Mouse (Mus musculus): ENCODE measurements at regions not wholly inside any gene's neighbourhood (a gene's known extent, or its start where the extent isn't known, plus 50 kb on each side); places are given as distances from the start of the nearest gene placed in this dataset.

GRCm38 (mm10) chr9:122437464-122437863 lies 86.1 kb downstream of the Abhd5 start:
- Histone ChIP-seq H3K9ac (ENCODE audit: low read length) (no peak overlapping the region), H3K27me3 (ENCODE audit: control insufficient read depth, insufficient read depth, low read length) (no peaks in the 10 kb centered on the region), H3K4me2 (ENCODE audit: low read depth, low read length, severe bottlenecking) (no peak overlapping the region), H3K9me3 (ENCODE audit: control insufficient read depth, low read length) (no peaks in the 10 kb centered on the region), H3K4me3 (ENCODE audit: low read depth, low read length) (no peak overlapping the region), H3K27ac (ENCODE audit: low read depth, low read length) (no peak overlapping the region), H3K36me3 (ENCODE audit: control insufficient read depth, insufficient read depth, low read length) (no peaks in the 10 kb centered on the region), H3K4me1 (replicated peaks; ENCODE audit: control insufficient read depth, insufficient read depth, low read length) (no peaks in the 10 kb centered on the region)
- WGBS: 77% methylated on average over 4 of the region's 4 CpGs
- no peak for DNase-seq (ENCODE audit: low spot score)
- no peak for ATAC-seq (replicated peaks; ENCODE audit: low FRiP score)

GRCm38 (mm10) chr9:122446387-122447105 lies 95.1 kb downstream of the Abhd5 start:
- Histone ChIP-seq H3K4me2 (ENCODE audit: low read depth, low read length, severe bottlenecking) (no peak overlapping the region), H3K9me3 (ENCODE audit: control insufficient read depth, low read length) (no peaks in the 10 kb centered on the region), H3K4me1 (replicated peaks; ENCODE audit: control insufficient read depth, insufficient read depth, low read length) (no peaks in the 10 kb centered on the region), H3K9ac (ENCODE audit: low read length) (no peak overlapping the region), H3K27me3 (ENCODE audit: control insufficient read depth, insufficient read depth, low read length) (no peaks in the 10 kb centered on the region), H3K27ac (ENCODE audit: low read depth, low read length) (no peak overlapping the region), H3K4me3 (ENCODE audit: low read depth, low read length) (no peak overlapping the region), H3K36me3 (ENCODE audit: control insufficient read depth, insufficient read depth, low read length) (no peaks in the 10 kb centered on the region)
- DNase-seq (ENCODE audit: low spot score): no peak
- ATAC-seq (replicated peaks; ENCODE audit: low FRiP score): no peak
- 79% methylated on average over 5 of the region's 5 CpGs for WGBS

GRCm38 (mm10) chr9:122447568-122447967 lies 96.2 kb downstream of the Abhd5 start:
- Histone ChIP-seq H3K27ac (ENCODE audit: low read depth, low read length) (no peak overlapping the region), H3K27me3 (ENCODE audit: control insufficient read depth, insufficient read depth, low read length) (no peaks in the 10 kb centered on the region), H3K36me3 (ENCODE audit: control insufficient read depth, insufficient read depth, low read length) (no peaks in the 10 kb centered on the region), H3K9ac (ENCODE audit: low read length) (no peak overlapping the region), H3K9me3 (ENCODE audit: control insufficient read depth, low read length) (no peaks in the 10 kb centered on the region), H3K4me1 (replicated peaks; ENCODE audit: control insufficient read depth, insufficient read depth, low read length) (no peaks in the 10 kb centered on the region), H3K4me2 (ENCODE audit: low read depth, low read length, severe bottlenecking) (no peak overlapping the region), H3K4me3 (ENCODE audit: low read depth, low read length) (no peak overlapping the region)
- 92% methylated on average over 7 of the region's 7 CpGs for WGBS
- ATAC-seq (replicated peaks; ENCODE audit: low FRiP score): no peak
- DNase-seq (ENCODE audit: low spot score): no peak

GRCm38 (mm10) chr9:122448342-122448741 lies 96.9 kb downstream of the Abhd5 start:
- no peaks in the 10 kb centered on the region for H3K9me3 ChIP-seq (ENCODE audit: control insufficient read depth, low read length)
- H3K36me3 ChIP-seq (ENCODE audit: control insufficient read depth, insufficient read depth, low read length): no peaks in the 10 kb centered on the region
- H3K27me3 ChIP-seq (ENCODE audit: control insufficient read depth, insufficient read depth, low read length): no peaks in the 10 kb centered on the region
- ATAC-seq (replicated peaks; ENCODE audit: low FRiP score) (no peak), DNase-seq (ENCODE audit: low spot score) (no peak)
- H3K4me2 ChIP-seq (ENCODE audit: low read depth, low read length, severe bottlenecking): no peak overlapping the region
- H3K9ac ChIP-seq (ENCODE audit: low read length): no peak overlapping the region
- 49% methylated on average over 4 of the region's 4 CpGs for WGBS
- no peak overlapping the region for H3K4me3 ChIP-seq (ENCODE audit: low read depth, low read length)
- no peak overlapping the region for H3K27ac ChIP-seq (ENCODE audit: low read depth, low read length)
- no peaks in the 10 kb centered on the region for H3K4me1 ChIP-seq (replicated peaks; ENCODE audit: control insufficient read depth, insufficient read depth, low read length)

- Histone ChIP-seq H3K9ac (ENCODE audit: low read length) (no peak overlapping the region), H3K9me3 (ENCODE audit: control insufficient read depth, low read length) (no peaks in the 10 kb centered on the region), H3K4me3 (ENCODE audit: low read depth, low read length) (no peak overlapping the region), H3K4me2 (ENCODE audit: low read depth, low read length, severe bottlenecking) (no peak overlapping the region), H3K36me3 (ENCODE audit: control insufficient read depth, insufficient read depth, low read length) (no peaks in the 10 kb centered on the region), H3K27ac (ENCODE audit: low read depth, low read length) (no peak overlapping the region), H3K4me1 (replicated peaks; ENCODE audit: control insufficient read depth, insufficient read depth, low read length) (no peaks in the 10 kb centered on the region), H3K27me3 (ENCODE audit: control insufficient read depth, insufficient read depth, low read length) (no peaks in the 10 kb centered on the region)
- no peak for DNase-seq (ENCODE audit: low spot score)
- ATAC-seq (replicated peaks; ENCODE audit: low FRiP score): no peak
- WGBS: 81% methylated on average over 5 of the region's 5 CpGs
Measured at GRCm38 (mm10) chr9:122450524-122450923, 99.1 kb downstream of the Abhd5 start.

GRCm38 (mm10) chr9:122455301-122455700 lies 103.9 kb downstream of the Abhd5 start:
- no peak overlapping the region for H3K4me2 ChIP-seq (ENCODE audit: low read depth, low read length, severe bottlenecking)
- no peak overlapping the region for H3K4me3 ChIP-seq (ENCODE audit: low read depth, low read length)
- no peak for ATAC-seq (replicated peaks; ENCODE audit: low FRiP score)
- H3K4me1 ChIP-seq (replicated peaks; ENCODE audit: control insufficient read depth, insufficient read depth, low read length): no peaks in the 10 kb centered on the region
- H3K9ac ChIP-seq (ENCODE audit: low read length): no peak overlapping the region
- H3K36me3 ChIP-seq (ENCODE audit: control insufficient read depth, insufficient read depth, low read length): no peaks in the 10 kb centered on the region
- no peaks in the 10 kb centered on the region for H3K27me3 ChIP-seq (ENCODE audit: control insufficient read depth, insufficient read depth, low read length)
- H3K27ac ChIP-seq (ENCODE audit: low read depth, low read length): no peak overlapping the region
- H3K9me3 ChIP-seq (ENCODE audit: control insufficient read depth, low read length): no peaks in the 10 kb centered on the region
- 88% methylated on average over 8 of the region's 8 CpGs for WGBS
- no peak for DNase-seq (ENCODE audit: low spot score)

GRCm38 (mm10) chr9:122455779-122456178 lies 104.4 kb downstream of the Abhd5 start:
- Histone ChIP-seq H3K4me2 (ENCODE audit: low read depth, low read length, severe bottlenecking) (no peak overlapping the region), H3K27me3 (ENCODE audit: control insufficient read depth, insufficient read depth, low read length) (no peaks in the 10 kb centered on the region), H3K9me3 (ENCODE audit: control insufficient read depth, low read length) (no peaks in the 10 kb centered on the region), H3K36me3 (ENCODE audit: control insufficient read depth, insufficient read depth, low read length) (no peaks in the 10 kb centered on the region), H3K27ac (ENCODE audit: low read depth, low read length) (no peak overlapping the region), H3K9ac (ENCODE audit: low read length) (no peak overlapping the region), H3K4me3 (ENCODE audit: low read depth, low read length) (no peak overlapping the region), H3K4me1 (replicated peaks; ENCODE audit: control insufficient read depth, insufficient read depth, low read length) (no peaks in the 10 kb centered on the region)
- WGBS: 80% methylated on average over 6 of the region's 6 CpGs
- ATAC-seq (replicated peaks; ENCODE audit: low FRiP score) (no peak), DNase-seq (ENCODE audit: low spot score) (no peak)

- Histone ChIP-seq H3K4me3 (ENCODE audit: low read depth, low read length) (no peak overlapping the region), H3K27me3 (ENCODE audit: control insufficient read depth, insufficient read depth, low read length) (no peaks in the 10 kb centered on the region), H3K36me3 (ENCODE audit: control insufficient read depth, insufficient read depth, low read length) (no peaks in the 10 kb centered on the region), H3K4me1 (replicated peaks; ENCODE audit: control insufficient read depth, insufficient read depth, low read length) (no peaks in the 10 kb centered on the region), H3K9me3 (ENCODE audit: control insufficient read depth, low read length) (no peaks in the 10 kb centered on the region), H3K4me2 (ENCODE audit: low read depth, low read length, severe bottlenecking) (no peak overlapping the region), H3K27ac (ENCODE audit: low read depth, low read length) (no peak overlapping the region), H3K9ac (ENCODE audit: low read length) (no peak overlapping the region)
- ATAC-seq (replicated peaks; ENCODE audit: low FRiP score) (no peak), DNase-seq (ENCODE audit: low spot score) (no peak)
- WGBS: 89% methylated on average over 6 of the region's 6 CpGs
Measured at GRCm38 (mm10) chr9:122459491-122459890, 108.1 kb downstream of the Abhd5 start.

GRCm38 (mm10) chr9:122471539-122471938 lies 120.1 kb downstream of the Abhd5 start:
- WGBS: 98% methylated on average over 2 of the region's 2 CpGs

More at GRCm38 (mm10) chr9:122471539-122471938, 120.1 kb downstream of the Abhd5 start:
- Histone ChIP-seq H3K4me1 (replicated peaks; ENCODE audit: control insufficient read depth, insufficient read depth, low read length) (no peaks in the 10 kb centered on the region), H3K4me2 (ENCODE audit: low read depth, low read length, severe bottlenecking) (no peak overlapping the region), H3K9ac (ENCODE audit: low read length) (no peak overlapping the region), H3K36me3 (ENCODE audit: control insufficient read depth, insufficient read depth, low read length) (no peaks in the 10 kb centered on the region), H3K27ac (ENCODE audit: low read depth, low read length) (no peak overlapping the region), H3K27me3 (ENCODE audit: control insufficient read depth, insufficient read depth, low read length) (no peaks in the 10 kb centered on the region), H3K9me3 (ENCODE audit: control insufficient read depth, low read length) (no peaks in the 10 kb centered on the region), H3K4me3 (ENCODE audit: low read depth, low read length) (no peak overlapping the region)
- no peak for DNase-seq (ENCODE audit: low spot score)
- ATAC-seq (replicated peaks; ENCODE audit: low FRiP score): no peak

Measured in forebrain, embryonic 11.5 days (tissue).